Mouse (Mus musculus): ENCODE data around the gene Tollip.
A peak's percentile ranks its signal among the peaks of the same experiment; 100 is the strongest.
"Not testable (repeated sequence)": the region's sequence is repeated elsewhere in the genome, so short reads cannot be mapped to it uniquely, and the experiment has no call there.

The Tollip gene

GRCm38 (mm10) chr7:141928642-141929041, 10.3 kb upstream of the Tollip start:
- peak; percentile 62 for DNase-seq

- DNase-seq = peak; percentile 84
These were observed 6.6 kb upstream of the Tollip start for GRCm38 (mm10) chr7:141924917-141925316.

- not testable (repeated sequence) for DNase-seq
These were observed 5.8 kb upstream of the Tollip start for GRCm38 (mm10) chr7:141924121-141924520.

GRCm38 (mm10) chr7:141911305-141911704, 7.0 kb downstream of the Tollip start:
- DNase-seq = no peak

- no peak for DNase-seq
These were observed 9.7 kb downstream of the Tollip start for GRCm38 (mm10) chr7:141908591-141908990.

- peak; percentile 35 for DNase-seq
These were observed 15.5 kb downstream of the Tollip start for GRCm38 (mm10) chr7:141902791-141903190.

GRCm38 (mm10) chr7:141902269-141902729, 16.0 kb downstream of the Tollip start:
- peak; percentile 99 for DNase-seq

- no peak for DNase-seq
These were observed 16.5 kb downstream of the Tollip start for GRCm38 (mm10) chr7:141901825-141902224.

- DNase-seq = no peak
These were observed 26.2 kb downstream of the Tollip start for GRCm38 (mm10) chr7:141892151-141892550.

- no peak for DNase-seq
These were observed 39.5 kb downstream of the Tollip start for GRCm38 (mm10) chr7:141878813-141879212.

GRCm38 (mm10) chr7:141874891-141875290, 43.4 kb downstream of the Tollip start:
- no peak for DNase-seq

- no peak for DNase-seq
These were observed 47.8 kb downstream of the Tollip start for GRCm38 (mm10) chr7:141870553-141870952.

GRCm38 (mm10) chr7:141869644-141870043, 48.7 kb downstream of the Tollip start:
- no peak for DNase-seq

- DNase-seq = no peak
These were observed 57.3 kb downstream of the Tollip start for GRCm38 (mm10) chr7:141861046-141861445.

GRCm38 (mm10) chr7:141840354-141840753, 78.0 kb downstream of the Tollip start:
- no peak for DNase-seq

GRCm38 (mm10) chr7:141838779-141839178, 79.5 kb downstream of the Tollip start, which contains the start of gene Muc5b:
TSS of gene Muc5b (plus strand) at chr7:141839070.
- DNase-seq = no peak

- DNase-seq = no peak
These were observed 81.9 kb downstream of the Tollip start for GRCm38 (mm10) chr7:141836423-141836822.

- no peak for DNase-seq
These were observed 82.4 kb downstream of the Tollip start for GRCm38 (mm10) chr7:141835941-141836340.
